Mouse (Mus musculus) MEL (cell line): Measurements from ENCODE around the gene Il12rb1. TPM values are rescaled to one million over a fixed set of nuclear protein-coding genes. Genes with fewer than 3 reads are reported as not detected.

Source experiments
- DNase-seq: peaks from one replicate; pipeline ENCODE4 v3.0.0; 2011; ENCODE audit warnings: low read depth, low spot score
- H3K27ac ChIP-seq: 2 replicates; pipeline ENCODE4 v1.5.1; 2012; ENCODE audit warnings: low read depth, mild to moderate bottlenecking, control low read depth, low read length, moderate library complexity; ENCODE audit not compliant: control insufficient read depth
- H3K27me3 ChIP-seq, 2 experiments: fragments of 150-350 bp in 1 of 2; sonication (generic) in 1 of 2; 2 replicates each; pipeline ENCODE4 v1.6.1; 2012; ENCODE audit warnings: low read length in 2 of 2, mild to moderate bottlenecking in 2 of 2, improper control_type of control experiment in 1 of 2, moderate library complexity in 1 of 2; ENCODE audit not compliant: insufficient read depth in 2 of 2, control insufficient read depth in 1 of 2
- H3K36me3 ChIP-seq, 2 experiments: 2 replicates each; pipeline ENCODE4 v1.6.1; 2012 to 2014; ENCODE audit warnings: low read length in 2 of 2, improper control_type of control experiment in 1 of 2, inconsistent platforms in 1 of 2, mild to moderate bottlenecking in 1 of 2; ENCODE audit not compliant: insufficient read depth in 2 of 2, control insufficient read depth in 1 of 2
- H3K4me1 ChIP-seq, 2 experiments: fragments of 150-350 bp in 1 of 2; sonication (generic) in 1 of 2; 2 replicates each; pipeline ENCODE4 v1.6.1; 2012; ENCODE audit warnings: low read length in 2 of 2, improper control_type of control experiment in 1 of 2, mild to moderate bottlenecking in 1 of 2; ENCODE audit not compliant: insufficient read depth in 2 of 2, control insufficient read depth in 1 of 2
- H3K4me3 ChIP-seq, 2 experiments: fragments of 150-350 bp in 1 of 2; sonication (generic) in 1 of 2; 2 replicates each; pipeline ENCODE4 v1.5.1; 2012; ENCODE audit warnings: low read depth in 2 of 2, low read length in 2 of 2, mild to moderate bottlenecking in 2 of 2, moderate library complexity in 2 of 2, control low read depth in 1 of 2, improper control_type of control experiment in 1 of 2; ENCODE audit not compliant: control insufficient read depth in 1 of 2, insufficient read depth in 1 of 2
- H3K79me2 ChIP-seq: 2 replicates; pipeline ENCODE4 v1.6.1; 2012; ENCODE audit warnings: mild to moderate bottlenecking, low read length, moderate library complexity; ENCODE audit not compliant: control insufficient read depth, poor library complexity, insufficient read depth
- H3K9ac ChIP-seq: 2 replicates; pipeline ENCODE4 v1.6.1; 2012; ENCODE audit warnings: low read depth, mild to moderate bottlenecking, control low read depth, low read length, moderate library complexity; ENCODE audit not compliant: control insufficient read depth, poor library complexity, severe bottlenecking
- H3K9me3 ChIP-seq: fragments of 150-350 bp; sonication (generic); replicated peaks from 2 replicates; pipeline ENCODE4 v1.6.1; 2012; ENCODE audit warnings: mild to moderate bottlenecking, low read length, improper control_type of control experiment, moderate library complexity; ENCODE audit not compliant: insufficient read depth
- BHLHE40 ChIP-seq: IDR thresholded peaks from 2 replicates; pipeline ENCODE4 v1.6.1; 2012; ENCODE audit warnings: low read depth, mild to moderate bottlenecking, inconsistent platforms, low read length, improper control_type of control experiment, borderline replicate concordance
- CHD2 ChIP-seq: IDR thresholded peaks from 2 replicates; pipeline ENCODE4 v1.6.1; 2011; ENCODE audit warnings: low read length, improper control_type of control experiment
- ELF1 ChIP-seq: IDR thresholded peaks from 2 replicates; pipeline ENCODE4 v1.6.1; 2014; ENCODE audit warnings: low read depth, mild to moderate bottlenecking, inconsistent platforms, low read length, improper control_type of control experiment, moderate library complexity
- GATA1 ChIP-seq: IDR thresholded peaks from 2 replicates; pipeline ENCODE4 v1.6.1; 2011; ENCODE audit warnings: low read depth, low read length, improper control_type of control experiment
- HCFC1 ChIP-seq: IDR thresholded peaks from 2 replicates; pipeline ENCODE4 v1.6.1; 2012; ENCODE audit warnings: low read depth, mild to moderate bottlenecking, inconsistent platforms, low read length, improper control_type of control experiment, moderate library complexity
- MAX ChIP-seq: IDR thresholded peaks from 2 replicates; pipeline ENCODE4 v1.6.1; 2011; ENCODE audit warnings: low read length, improper control_type of control experiment
- MXI1 ChIP-seq: IDR thresholded peaks from 2 replicates; pipeline ENCODE4 v1.6.1; 2011; ENCODE audit warnings: mild to moderate bottlenecking, low read depth, low read length, improper control_type of control experiment
- NELFE ChIP-seq: IDR thresholded peaks from 2 replicates; pipeline ENCODE4 v1.6.1; 2011; ENCODE audit warnings: low read depth, low read length, improper control_type of control experiment
- NRF1 ChIP-seq: IDR thresholded peaks from 2 replicates; pipeline ENCODE4 v1.6.1; 2014; ENCODE audit warnings: low read depth, mild to moderate bottlenecking, inconsistent platforms, low read length, improper control_type of control experiment, moderate library complexity; ENCODE audit not compliant: poor library complexity, insufficient read depth, severe bottlenecking
- POLR2A ChIP-seq, 2 experiments: IDR thresholded peaks; 2 replicates each; pipeline ENCODE4 v1.6.1; 2011 to 2012; ENCODE audit warnings: low read length in 2 of 2, mild to moderate bottlenecking in 2 of 2, control low read depth in 1 of 2, improper control_type of control experiment in 1 of 2, low read depth in 1 of 2, moderate library complexity in 1 of 2; ENCODE audit not compliant: control insufficient read depth in 1 of 2, insufficient read depth in 1 of 2, poor library complexity in 1 of 2
- POLR2AphosphoS2 ChIP-seq: IDR thresholded peaks from 2 replicates; pipeline ENCODE4 v1.6.1; 2011; ENCODE audit warnings: low read length, improper control_type of control experiment
- SIN3A ChIP-seq: IDR thresholded peaks from 2 replicates; pipeline ENCODE4 v1.6.1; 2012; ENCODE audit warnings: low read length, improper control_type of control experiment, inconsistent platforms
- TAL1 ChIP-seq: IDR thresholded peaks from 2 replicates; pipeline ENCODE4 v1.6.1; 2012; ENCODE audit warnings: mild to moderate bottlenecking, inconsistent platforms, low read length, moderate library complexity, mixed read lengths
- TBP ChIP-seq: IDR thresholded peaks from 2 replicates; pipeline ENCODE4 v1.8.0; 2011; ENCODE audit warnings: low read depth, low read length, improper control_type of control experiment
- TCF12 ChIP-seq: IDR thresholded peaks from 2 replicates; pipeline ENCODE4 v1.6.1; 2014; ENCODE audit warnings: low read depth, mild to moderate bottlenecking, inconsistent platforms, low read length, improper control_type of control experiment, moderate library complexity
- USF1 ChIP-seq: IDR thresholded peaks from 2 replicates; pipeline ENCODE4 v1.6.1; 2014; ENCODE audit warnings: low read depth, mild to moderate bottlenecking, inconsistent platforms, low read length, improper control_type of control experiment, moderate library complexity
- ZKSCAN1 ChIP-seq: IDR thresholded peaks from 2 replicates; pipeline ENCODE4 v1.6.1; 2012; ENCODE audit warnings: low read depth, mild to moderate bottlenecking, inconsistent platforms, low read length, improper control_type of control experiment, moderate library complexity
- ZMIZ1 ChIP-seq: IDR thresholded peaks from 2 replicates; pipeline ENCODE4 v1.6.1; 2012; ENCODE audit warnings: low read depth, mild to moderate bottlenecking, inconsistent platforms, low read length, improper control_type of control experiment, moderate library complexity
- polyA plus RNA-seq, 2 experiments: library from polyadenylated mRNA; stranded (reverse) in 1 of 2; unstranded in 1 of 2; fragments of >175 nt in 1 of 2; fragments of >200 nt in 1 of 2; gene quantifications; 2 replicates each; pipeline versions ENCODE4 v1.2.1 to v1.2.4; 2012; ENCODE audit warnings: low replicate concordance in 2 of 2, low read depth in 1 of 2; ENCODE audit not compliant: insufficient read length in 2 of 2, insufficient read depth in 1 of 2, missing spikeins in 1 of 2
- total RNA-seq: library from RNA; depleted of rRNA; stranded (reverse); fragments of 300-350 nt; gene quantifications from 2 replicates; pipeline ENCODE4 v1.2.3, GENCODE M21; 2012

Gene Il12rb1
- total and polyA plus RNA-seq, 3 experiments, result 1.2 to 2.2 TPM; not detected in 1

DNA sequence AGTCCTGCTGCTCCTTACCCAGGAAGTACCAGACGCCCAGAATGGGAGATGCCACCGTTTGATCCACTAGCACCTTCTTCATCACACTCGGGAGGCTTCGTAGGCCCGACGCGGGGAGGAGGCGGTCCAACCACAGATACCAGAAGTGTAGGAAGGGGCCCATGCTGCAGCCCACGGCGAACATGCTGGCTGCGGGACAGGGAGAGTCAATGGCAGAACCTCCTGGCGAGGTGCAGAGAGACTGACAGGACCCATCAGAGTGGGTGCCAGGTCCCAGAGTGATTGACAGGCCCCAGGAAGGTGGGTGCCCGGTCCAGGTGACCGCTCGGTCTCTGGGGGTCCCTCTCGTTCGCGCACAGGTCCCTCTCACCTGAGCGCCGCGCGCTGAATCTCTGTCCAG, 47.9 kb upstream of the Il12rb1 start:
- Histone ChIP-seq H3K9me3 (no peaks in the 10 kb centered on the region), H3K9ac (peak overlapping the region; percentile 81), H3K36me3 (peaks cover 0 to 23% of the 10 kb centered on the region in 2 experiments; a peak in 2 of 4 replicates), H3K4me3 (peak overlapping the region; percentile 61 to 74), H3K27ac (peak overlapping the region; percentile 36), H3K4me1 (peaks cover 12 to 35% of the 10 kb centered on the region in 2 experiments), H3K27me3 (no peaks in the 10 kb centered on the region), H3K79me2 (peaks cover 11% of the 10 kb centered on the region)
- DNase-seq, result peak; percentile 68
- TF ChIP-seq BHLHE40 (no peak), MAX (0 out of 2 replicates have a peak, but pooled peaks have one; percentile 10), SIN3A (no peak), POLR2AphosphoS2 (no peak), ELF1 (0 out of 2 replicates have a peak, but pooled peaks have one; percentile 2)

DNA sequence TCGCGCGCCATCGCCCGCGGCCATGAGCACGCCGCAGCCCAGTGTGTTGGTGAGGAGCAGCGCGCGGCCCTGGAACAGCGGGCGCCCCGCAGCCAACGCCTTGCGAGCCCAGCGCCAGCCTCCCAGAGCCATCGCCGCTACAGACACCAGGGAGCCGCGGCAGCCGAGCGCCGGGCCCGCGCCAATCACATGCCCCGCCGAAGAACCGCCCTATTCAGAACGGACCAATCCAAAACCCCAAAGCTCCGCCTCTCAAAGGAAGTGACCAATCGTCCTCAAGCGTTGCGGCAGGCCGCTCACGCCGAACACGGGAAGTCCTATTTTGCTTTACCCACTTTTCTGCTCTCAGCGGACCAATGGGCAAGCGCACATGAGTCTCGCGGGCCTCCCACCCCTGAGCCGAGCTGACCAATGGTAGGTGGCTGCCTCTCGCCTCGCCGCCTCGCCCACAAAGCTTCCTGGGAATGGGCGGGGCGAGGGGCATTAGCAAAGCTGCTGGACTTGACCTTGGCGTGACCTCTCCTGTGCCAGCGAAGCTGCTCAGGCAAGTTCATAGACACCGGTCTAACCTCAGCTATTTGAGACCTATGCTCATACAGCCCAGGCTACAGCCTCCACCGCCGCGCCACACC, 47.4 kb upstream of the Il12rb1 start, which contains the start of gene Mpv17l2:
Mpv17l2 (minus strand) TSS at position 172 of the 632 bp plus-strand sequence.
- Histone ChIP-seq H3K27me3 (no peaks in the 10 kb centered on the region), H3K4me3 (peak within 1 kb of the TSS; percentile 66 to 74), H3K9me3 (no peaks in the 10 kb centered on the region), H3K4me1 (peaks cover 12 to 34% of the 10 kb centered on the region in 2 experiments), H3K36me3 (peaks cover 0 to 23% of the 10 kb centered on the region in 2 experiments; a peak in 2 of 4 replicates), H3K27ac (peak within 1 kb of the TSS; percentile 83), H3K79me2 (peaks cover 11% of the 10 kb centered on the region), H3K9ac (peak within 1 kb of the TSS; percentile 83)
- TF ChIP-seq HCFC1 (peak; percentile 84), NELFE (peak; percentile 59), SIN3A (peak; percentile 33), TBP (peak; percentile 62; the same call in 1 of the 2 replicates), ZMIZ1 (no peak), MXI1 (peak; percentile 32; the same call in 1 of the 2 replicates), ELF1 (peak; percentile 95), TAL1 (no peak), USF1 (peak; percentile 82), GATA1 (no peak), POLR2AphosphoS2 (peak; percentile 4; the same call in 1 of the 2 replicates), POLR2A (IDR thresholded peaks at IDR 0.05; ENCODE audit: control insufficient read depth in 1 of 2, insufficient read depth in 1 of 2, low read depth in 1 of 2, low read length in 2 of 2, poor library complexity in 1 of 2) (peak; percentile 75 to 77; a peak in 3 of 4 replicates), ZKSCAN1 (no peak), CHD2 (peak; percentile 80), NRF1 (peak; percentile 52; the same call in 1 of the 2 replicates), BHLHE40 (no peak), TCF12 (peak; percentile 26; the same call in 1 of the 2 replicates)
- peak; percentile 99 for DNase-seq
